Mouse (Mus musculus) left cerebral cortex, adult 9 months (tissue): ENCODE data around the gene Acot3.
"Not testable (repeated sequence)": the region's sequence is repeated elsewhere in the genome, so short reads cannot be mapped to it uniquely, and the experiment has no call there.

Experiments used
- DNase-seq, 2 experiments: peaks; one replicate each; pipeline ENCODE4 v3.0.0; 2022; ENCODE audit warnings: low spot score in 2 of 2

Gene Acot3

DNA sequence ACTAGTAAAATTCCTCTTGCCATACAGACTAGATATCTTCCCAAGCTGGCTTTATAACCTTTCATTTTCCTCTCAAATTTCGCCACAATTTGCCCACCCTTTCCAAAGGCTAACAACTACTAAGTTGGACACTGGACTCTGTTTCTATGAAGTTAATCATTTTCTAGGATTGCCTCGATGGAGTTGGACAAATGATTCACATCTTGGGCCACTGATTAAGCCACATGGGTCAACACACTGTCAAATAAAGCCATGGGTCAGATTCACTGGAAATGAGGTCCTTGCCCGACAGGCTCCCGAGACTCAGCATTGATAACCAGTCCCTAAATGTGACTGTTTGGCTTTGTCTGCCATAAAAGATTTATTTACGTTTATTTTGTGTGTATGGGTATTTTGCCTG is 9.7 kb upstream of the Acot3 start:
- no peak for DNase-seq

DNA sequence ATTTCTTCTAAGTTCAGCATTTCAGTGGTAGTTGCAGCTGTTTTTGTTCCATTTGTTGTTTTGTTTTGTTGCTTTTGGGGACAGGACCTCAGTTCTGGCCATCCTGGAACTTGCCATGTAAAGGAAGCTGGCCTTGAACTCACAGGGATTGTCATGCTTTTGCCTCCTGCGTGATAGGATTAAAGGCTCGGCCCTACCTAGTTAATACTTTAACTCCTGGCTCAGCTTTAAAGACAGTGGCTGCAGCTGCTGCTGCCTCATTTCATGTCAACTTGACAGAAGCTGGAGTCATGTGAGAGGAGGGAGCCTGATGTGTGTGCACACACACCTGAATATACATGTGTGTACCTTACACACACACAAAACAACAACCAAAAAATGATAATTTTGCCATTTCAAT is 7.9 kb upstream of the Acot3 start:
- no peak for DNase-seq

DNA sequence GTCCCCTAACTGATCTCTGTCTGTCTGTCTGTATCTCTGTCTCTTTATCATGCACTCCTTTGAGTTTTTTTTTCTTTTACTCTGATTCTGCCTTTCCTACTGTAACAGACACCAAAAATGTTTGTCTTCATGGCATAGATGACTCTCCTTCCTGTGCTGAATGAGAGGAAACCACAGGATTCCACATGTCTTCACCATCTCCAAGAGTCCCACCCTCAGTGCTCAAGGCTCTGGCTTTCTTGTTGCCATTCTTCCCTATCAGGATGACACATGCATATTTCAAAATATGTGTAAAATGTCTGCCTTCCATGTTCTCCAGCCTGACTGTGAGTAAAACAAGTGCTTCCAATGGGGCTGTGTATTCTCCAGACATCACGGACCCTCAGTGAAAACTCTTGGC is 5.0 kb upstream of the Acot3 start:
- no peak for DNase-seq

DNA sequence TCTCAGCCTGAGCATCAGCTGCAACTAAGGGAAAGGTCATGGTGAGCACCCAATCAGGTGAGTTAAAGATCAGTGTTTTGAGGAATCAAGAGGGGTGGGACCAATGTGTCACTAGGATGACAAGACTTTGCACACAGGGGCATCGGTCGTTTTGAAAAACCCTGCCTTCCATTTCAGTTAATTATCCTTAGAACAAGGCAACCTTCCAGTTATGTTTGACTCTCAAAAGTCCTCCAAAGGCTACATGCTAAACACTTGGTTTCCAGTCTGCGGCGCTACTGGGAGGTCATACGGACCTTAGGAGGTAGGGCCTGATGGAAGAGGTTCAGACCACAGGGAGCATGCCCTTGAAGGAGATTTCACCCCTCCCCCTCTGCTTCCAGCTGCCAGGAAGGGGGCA is 1.2 kb upstream of the Acot3 start:
- not testable (repeated sequence) for DNase-seq

DNA sequence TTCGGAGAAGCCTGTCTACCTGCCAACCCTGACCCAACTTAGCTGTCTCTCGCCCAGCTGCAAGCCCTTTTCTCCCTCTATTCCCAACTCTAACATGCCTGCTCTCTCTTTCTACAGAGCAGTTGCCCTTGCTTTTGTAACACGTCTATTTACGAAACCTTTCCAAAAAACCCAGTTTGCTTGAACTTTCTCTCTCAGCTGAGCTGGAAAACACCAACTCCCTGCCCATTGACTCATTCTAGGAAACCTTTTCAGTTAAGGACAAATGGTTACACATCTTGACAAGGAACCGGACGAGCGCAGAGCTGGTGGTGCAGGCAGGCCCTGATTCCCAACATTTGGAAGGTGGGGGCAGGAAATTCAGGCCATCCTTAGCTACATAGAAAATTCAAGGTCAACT is 665 bp downstream of the Acot3 start:
- DNase-seq: no peak

DNA sequence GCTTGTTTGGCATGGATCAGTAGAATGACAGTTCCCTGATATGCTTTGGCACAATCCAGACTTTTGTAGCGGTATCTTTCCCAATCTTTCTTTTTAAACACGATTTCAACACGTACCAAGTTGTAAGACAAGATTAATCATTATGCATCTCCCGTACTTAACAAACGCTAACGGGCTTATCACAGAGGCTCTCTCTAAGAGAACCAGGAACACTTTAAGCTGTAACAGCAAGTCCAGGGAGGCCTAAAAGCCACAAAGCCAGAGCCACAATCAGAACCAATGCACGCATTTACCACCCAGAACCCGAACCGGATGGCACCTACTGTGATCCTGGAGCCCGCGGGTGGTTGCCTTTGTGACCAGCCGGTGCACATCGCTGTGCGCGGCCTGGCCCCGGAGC is 1.2 kb downstream of the Acot3 start:
- no peak for DNase-seq

DNA sequence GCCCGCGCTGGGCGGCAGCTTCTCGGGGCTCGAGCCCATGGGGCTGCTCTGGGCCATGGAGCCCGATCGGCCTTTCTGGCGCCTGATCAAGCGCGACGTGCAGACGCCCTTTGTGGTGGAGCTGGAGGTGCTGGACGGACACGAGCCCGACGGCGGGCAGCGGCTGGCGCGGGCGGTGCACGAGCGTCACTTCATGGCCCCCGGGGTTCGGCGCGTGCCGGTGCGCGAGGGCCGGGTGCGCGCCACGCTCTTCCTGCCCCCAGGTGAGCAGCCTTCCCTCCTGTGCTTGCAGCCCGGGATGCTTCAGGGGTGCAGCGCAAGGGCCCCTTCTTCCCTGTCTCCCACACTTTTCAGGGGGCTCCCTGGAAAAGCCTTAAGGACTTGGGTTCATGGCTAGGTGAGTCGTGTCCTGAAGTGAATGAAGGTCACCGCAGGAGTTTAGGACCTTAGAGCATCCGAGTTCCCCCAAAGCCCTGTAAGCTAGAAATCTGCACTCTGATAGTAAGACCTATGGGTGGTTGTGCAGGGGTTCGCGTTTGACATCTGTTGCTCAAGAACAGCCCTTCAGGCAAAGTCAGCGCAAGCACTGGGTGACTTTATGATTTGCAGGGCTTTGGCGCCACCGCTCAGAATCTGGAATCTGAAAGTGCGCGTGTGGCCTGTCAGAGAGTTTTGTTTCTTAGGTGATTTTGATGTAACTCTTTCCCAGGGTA is 1.9 kb downstream of the Acot3 start:
- no peak for DNase-seq

DNA sequence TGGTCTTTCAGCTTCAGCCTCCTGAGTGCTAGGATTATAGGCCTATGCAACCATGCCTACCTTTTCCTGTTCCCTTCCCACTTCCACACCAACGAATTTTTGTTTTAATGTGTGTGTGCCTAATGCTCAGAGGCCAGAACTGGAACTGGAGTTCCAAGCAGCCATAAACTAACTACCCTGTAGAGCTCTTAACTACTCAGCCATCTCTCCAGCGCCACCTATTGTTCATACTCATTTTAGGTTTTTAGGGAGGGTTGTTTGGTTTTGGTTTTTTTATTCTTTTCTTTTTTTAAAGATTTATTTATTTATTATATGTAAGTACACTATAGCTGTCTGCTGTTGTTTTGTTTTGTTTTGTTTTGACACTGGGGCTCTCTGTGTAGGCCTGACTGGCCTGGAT is 9.0 kb downstream of the Acot3 start:
- no peak for DNase-seq

DNA sequence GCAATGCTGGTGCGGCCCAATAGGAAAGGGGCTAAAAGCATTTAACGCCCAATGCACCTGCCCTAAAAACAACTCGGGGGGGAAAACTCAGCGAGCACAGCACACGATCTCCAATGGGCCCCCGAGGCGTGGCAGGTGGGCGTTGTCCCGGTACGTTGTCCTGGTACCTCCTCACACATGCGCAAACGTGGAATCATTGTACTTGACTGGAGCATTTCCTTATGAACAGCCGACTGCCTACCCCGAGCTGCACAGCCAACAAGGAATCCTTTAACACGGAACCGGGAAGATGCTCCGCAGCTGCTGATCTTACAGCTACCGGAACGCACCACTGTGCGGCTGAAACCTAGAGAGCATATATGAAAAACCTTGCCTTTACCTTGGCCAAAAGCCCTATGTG is 10.4 kb downstream of the Acot3 start:
- no peak for DNase-seq

DNA sequence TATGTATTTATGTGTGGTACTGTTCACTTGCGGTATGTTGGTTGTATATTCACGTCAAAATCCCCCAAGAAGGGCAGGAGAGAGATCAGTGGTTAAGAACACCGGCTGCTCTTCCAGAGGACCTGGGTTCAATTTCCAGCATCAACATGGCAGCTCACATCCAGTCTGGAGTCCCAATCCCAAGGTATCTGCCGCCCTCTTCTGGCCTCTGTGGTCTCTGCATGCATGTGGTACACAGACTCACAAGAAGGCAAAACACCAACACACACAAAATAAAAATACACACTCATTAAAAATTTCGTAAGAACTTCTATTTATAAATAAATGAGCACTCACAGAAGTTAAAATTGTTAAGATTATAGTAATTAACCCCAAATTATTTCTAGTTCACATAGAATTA is 11.3 kb downstream of the Acot3 start:
- DNase-seq: no peak

DNA sequence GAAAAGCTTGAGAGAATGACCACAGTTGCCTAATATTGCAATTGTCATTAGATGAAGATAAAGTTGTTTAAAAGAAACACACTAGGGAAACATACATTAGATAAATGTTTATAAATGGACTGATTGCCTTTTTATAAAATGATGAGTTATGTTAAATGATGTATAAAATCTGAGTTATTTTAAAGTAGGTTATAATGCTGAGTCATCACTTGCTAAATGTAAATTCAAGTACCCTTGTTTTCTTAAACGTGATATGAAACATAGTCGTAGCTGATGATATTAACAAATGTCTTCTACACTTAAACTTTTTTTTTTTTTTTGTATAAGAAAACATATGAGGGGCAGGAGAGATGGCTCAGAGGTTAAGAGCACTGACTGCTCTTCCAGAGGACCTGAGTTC is 11.9 kb downstream of the Acot3 start:
- DNase-seq: no peak

DNA sequence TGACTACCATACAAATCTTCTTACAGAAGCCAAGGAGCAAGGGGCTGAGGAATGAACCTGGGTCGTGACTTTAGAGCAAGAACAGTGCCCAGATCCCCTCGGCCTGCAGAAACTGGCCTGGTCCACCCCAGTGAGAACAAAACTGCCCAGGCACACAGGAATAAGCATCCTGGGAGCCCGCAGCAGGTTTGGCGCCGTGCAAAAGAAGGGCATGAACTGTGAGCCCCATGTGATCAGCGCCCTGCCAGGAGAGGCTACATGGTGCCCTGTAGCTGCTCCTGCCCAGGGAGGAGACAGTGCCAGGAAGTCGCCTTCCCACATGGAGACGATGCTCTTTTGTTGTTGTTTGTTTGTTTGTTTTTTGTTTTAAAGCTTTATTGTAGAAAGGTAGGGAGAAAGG is 12.7 kb downstream of the Acot3 start:
- DNase-seq: no peak

DNA sequence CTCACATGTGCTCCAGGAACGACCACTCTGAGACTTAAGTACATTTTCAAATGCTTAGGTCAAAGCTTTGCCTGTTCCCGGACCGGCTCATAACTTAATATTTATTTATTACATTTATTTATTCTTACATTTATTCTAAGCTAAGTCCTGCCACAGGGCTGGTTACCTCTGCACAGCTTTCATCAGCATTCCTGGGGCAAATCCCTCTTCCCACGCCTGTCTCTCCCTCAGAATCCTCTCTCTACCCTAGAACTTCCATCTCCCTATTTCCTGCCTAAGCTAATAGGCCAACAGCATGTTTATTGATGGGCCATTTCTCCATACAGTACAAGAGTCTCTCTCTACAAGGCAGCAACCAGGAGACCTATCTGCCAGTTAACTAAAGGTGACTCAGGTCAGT is 15.8 kb downstream of the Acot3 start:
- DNase-seq: no peak

DNA sequence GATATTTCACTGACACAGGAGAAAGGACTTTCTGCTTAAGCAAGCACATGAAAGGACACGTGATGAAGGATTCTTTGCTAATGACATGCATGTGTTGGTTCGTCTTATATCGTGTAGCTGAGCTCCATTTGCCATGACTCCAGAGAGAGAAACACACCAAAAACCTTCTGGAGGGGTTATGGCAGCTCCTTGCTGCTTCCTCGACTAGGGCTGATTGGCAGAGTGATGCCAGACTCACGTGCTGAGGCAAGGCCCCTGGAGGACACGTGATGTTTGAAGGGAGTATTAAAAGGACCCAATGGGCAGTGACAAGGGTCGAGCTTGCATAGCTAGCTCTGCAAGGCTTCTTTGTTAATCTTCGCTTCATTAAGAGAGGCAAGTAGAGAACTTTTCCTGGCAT is 16.4 kb downstream of the Acot3 start:
- DNase-seq: no peak

DNA sequence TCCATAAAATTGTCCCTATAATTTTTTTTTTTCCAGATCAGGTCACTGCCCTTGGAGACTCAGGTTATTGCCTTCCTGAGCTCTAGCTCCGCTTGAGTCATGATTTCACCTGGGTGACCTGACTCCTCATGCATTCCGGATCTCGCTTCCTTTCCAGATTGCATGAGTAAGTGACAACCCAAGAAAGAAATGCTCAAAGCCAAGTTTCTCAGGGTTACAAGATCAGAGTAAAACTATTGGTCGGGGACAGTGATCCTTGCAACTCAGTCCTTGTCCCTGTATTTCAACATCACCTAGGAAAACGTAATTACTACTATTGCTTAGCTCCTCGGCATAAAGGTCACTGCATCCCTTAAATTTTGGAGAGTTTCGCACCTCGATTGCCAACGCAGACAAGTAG is 17.0 kb downstream of the Acot3 start, which contains the start of gene Acot5:
Acot5 (plus strand) TSS at position 340 of the 400 bp plus-strand sequence.
- no peak for DNase-seq

DNA sequence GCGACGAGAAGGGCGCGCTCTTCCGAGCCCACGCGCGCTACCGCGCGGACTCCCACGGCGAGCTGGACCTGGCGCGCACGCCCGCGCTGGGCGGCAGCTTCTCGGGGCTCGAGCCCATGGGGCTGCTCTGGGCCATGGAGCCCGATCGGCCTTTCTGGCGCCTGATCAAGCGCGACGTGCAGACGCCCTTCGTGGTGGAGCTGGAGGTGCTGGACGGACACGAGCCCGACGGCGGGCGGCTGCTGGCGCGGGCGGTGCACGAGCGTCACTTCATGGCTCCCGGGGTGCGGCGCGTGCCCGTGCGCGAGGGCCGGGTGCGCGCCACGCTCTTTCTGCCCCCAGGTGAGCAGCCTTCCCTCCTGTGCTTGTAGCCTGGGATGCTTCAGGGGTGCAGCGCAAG is 17.6 kb downstream of the Acot3 start:
- DNase-seq: peak in 1 of 2 experiments; percentile 36

DNA sequence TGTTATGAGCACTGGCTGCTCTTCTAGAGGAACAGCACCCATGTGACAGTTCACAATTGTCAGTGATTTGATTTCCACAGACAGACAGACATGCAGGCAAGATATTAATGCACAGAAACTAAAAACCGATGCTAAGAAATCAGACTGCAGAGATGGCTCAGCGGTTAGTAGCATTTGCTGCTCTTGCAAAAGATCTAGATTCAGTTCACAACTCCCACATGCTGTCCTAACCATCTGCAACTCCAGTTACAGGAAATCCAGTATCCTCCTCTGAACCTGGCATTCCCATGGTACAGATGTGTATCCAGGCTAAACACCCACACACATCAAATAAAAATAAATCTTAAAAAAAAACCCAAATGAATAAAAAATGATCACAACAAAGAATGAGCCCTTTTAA is 19.8 kb downstream of the Acot3 start:
- peak; percentile 47 to 65 for DNase-seq

DNA sequence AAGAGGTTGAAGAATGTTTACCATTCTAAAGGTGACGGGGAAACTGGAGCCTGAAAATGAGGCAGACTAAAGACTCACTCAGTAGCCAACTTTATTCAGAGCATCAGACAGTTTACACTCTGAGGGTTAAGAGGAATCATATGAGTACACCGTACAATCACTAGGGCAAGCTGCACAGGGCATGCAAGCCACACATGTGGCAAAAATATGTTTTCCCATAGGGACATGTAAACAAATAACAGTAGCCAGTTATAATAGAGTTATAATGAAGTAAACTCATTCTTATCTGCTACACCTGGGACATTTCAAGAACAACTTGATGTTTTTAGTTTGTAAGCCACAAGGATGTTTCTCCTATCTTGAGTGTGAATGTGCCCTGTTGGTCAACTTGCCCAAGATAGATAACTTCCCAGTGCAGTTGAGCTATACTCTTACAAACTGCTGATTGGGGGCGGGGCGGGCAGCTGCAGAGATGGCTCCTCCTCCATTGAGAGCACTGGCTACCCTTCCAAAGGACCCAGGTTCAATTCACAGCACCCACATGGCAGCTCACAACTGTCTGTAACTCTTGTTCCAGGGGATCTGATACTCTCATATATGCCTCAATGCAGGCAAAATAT is 25.5 kb downstream of the Acot3 start:
- DNase-seq: no peak

DNA sequence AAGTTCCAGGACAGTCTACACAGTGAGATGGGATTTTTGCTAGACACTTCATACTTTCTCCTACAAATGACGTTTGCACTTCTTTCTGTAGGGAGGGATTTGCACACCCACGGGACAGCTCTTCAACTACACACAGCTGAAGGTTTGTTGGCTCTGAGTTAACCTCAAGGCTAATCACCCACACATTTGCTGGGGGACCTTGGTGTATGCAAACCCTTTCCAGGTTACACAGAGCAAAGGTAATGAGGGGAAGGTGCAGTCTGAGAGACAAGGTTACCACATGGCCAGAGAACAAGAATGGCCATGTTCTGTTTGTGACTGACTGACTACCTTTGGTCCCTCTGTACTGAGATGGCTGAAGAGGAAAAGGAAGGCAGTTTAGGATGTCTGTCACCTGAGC is 31.9 kb downstream of the Acot3 start:
- no peak for DNase-seq

DNA sequence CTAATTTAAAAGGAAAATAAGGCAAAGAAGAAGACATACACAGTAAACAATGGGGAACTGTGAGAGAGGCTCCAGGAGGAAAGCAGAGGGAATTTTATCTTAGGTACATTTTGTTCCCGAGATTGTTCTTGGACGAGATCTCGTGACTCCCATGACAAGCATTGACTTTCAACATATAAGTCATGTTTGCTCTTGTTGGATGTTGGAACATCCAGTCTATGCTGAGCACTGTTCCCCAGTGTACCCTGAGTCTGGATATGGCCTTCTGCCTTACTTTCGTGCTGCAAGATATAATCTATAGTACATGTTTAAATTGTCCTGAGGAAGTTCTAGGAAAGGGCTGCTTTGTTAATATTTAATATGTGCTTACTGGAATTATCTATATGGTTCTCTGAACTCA is 32.6 kb downstream of the Acot3 start:
- no peak for DNase-seq

DNA sequence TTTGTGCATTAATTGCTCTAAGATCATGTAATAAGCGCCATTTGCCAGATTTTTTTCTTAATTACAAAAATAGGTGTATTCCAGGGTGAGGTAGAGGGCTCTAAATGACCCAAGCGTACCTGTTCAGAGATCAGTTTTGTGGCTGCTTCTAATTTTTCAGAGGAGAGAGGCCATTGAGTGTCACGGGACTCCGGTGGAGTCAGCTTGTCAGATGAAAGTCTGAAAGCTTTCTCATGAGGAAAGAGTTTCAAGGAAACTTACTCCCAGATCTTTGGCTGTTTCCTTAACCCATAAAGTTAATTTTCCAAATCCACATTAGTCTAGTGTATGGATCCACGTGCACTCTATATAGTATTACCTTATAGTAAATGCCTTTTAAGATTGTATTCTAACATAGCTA is 42.7 kb downstream of the Acot3 start:
- DNase-seq: not testable (repeated sequence)

DNA sequence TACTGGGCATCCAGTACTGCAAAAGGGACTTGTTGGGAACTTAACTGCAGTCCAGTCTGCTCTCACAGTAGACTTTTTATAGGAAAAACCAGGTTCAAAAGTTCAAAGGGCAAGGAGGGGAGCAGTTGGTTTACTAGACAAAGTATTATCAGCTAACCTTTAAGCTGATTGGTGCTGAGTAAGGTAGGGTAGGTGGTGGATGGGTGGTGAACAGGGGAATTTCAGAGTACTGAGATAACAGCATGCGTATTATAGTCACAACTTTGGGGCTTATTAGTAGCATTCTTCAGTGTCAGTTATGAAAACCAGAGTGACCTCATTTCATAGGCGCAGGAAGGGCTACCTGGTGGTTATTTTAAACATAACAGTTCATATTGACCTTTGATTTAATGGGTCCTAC is 47.7 kb downstream of the Acot3 start:
- DNase-seq: no peak

DNA sequence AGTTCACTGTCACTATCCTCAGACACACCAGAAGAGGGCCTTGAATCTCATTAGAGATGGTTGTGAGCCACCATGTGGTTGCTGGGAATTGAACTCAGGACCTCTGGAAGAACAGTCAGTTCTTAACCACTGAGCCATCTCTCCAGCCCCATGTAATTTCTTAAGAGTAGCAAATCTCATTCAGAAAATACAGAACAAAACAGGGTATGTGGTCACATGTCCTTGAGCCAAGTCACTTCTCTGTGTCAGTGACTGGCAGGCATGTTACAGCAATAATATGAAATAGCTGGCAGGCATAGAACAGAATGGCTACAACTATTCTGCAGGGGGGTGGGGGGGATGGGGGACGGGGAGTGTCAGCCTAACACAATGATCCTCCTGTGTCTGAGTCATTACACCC is 48.1 kb downstream of the Acot3 start:
- DNase-seq: no peak
